Mouse (Mus musculus) retina, postnatal 7 days (tissue): ENCODE data around the gene Nuak2.

Source experiments
- DNase-seq: peaks from one replicate; pipeline ENCODE4 v3.0.0-alpha.2; 2012; ENCODE audit warnings: low read depth, low spot score

The Nuak2 gene

DNA sequence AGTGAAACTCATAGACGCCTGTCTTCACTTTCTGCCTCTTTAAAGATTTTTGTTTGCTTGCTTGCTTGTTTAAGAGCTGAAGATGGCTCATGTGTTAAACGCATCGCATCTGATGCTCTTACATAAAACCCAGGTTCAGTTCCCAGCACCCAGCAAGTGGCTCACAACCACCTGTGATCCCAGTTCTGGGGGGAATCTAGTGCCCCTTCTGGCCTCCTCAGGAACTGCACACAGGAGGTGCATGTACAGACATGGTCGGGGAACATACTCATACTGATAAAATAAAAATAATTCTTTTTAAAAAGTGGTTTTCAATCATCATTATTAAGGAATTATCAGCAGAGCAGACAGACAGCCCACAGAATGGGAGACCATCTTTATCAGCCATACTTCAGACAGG lies 35.1 kb downstream of the Nuak2 start:
- no peak for DNase-seq

DNA sequence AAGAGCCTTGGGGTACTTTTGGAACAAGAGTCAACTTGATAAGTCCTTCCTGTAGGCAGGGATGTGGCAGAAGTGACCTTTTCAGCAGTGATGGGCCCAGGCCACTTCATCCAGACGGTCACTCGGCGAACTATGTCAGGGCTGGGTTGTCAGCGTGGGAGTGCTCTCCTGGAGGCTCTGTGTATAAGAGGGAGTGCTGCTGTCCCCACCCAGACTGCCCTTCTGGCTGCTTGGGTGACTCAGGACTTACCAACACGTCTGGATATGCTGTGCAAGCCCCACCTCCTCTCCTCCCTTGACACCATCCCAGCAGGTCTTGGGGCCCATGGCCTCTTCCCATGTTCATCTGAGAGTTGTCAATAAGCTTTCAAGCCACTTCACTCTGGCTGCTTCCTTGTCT lies 37.5 kb downstream of the Nuak2 start:
- no peak for DNase-seq

DNA sequence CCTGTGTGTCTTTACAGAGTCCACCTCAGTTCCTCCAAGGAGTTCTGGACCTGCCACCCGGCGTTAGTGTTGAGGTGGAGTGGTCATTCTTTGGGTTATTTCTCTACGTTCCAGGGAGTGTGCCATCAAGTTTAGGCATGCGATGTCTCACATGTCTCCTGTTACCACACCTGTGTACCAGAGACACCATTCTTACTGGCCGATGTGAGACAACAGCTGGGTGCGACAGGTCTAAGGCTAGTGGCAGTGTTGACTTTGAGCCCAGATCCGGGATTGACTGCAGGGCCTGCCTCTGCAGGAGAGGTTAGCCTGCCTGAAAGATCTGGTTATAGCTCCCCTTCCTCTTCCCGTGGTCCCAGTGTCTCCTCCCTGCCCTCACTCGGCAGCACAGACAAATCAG lies 38.3 kb downstream of the Nuak2 start:
- no peak for DNase-seq

DNA sequence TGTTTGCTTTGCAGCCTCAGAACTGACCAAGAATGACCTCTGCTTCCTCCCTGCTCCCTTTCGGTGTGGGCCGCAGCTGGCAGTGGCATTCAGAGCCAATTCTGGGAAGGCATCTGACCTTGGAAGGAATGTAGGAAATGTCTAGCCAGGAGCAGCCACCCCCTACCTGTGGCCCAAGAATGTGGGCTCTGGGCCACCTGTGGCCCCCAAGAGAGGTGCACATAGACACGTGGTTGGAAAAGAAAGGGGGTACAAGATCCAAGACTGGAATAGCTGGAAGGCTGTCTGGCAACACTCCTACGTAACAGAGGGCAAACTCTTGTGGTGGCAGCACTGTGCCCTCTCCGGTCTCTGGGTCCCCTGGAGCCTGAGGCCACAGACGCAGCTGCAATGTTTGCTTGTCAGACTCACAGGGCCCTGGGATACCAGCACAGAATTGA lies 39.3 kb downstream of the Nuak2 start:
- DNase-seq: no peak

DNA sequence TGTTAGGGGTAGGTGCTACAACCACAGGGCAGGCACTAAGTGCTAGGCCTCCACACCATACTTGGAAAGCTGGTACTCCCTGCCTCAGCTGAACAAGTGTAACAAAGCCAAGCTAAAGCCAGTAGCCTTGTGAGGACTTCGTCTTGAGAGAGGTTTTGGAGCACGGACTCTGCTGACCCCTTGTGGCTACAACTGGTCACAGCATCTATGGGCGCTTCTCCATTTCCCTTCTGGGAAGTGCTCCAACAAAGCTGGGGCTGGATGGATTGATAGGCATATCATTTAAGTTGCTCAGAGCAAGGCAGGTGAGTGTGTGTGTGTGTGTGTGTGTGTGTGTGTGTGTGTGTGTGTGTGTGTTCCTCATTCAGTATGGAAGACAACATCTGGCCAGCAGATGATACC lies 39.9 kb downstream of the Nuak2 start:
- DNase-seq: peak; percentile 84

DNA sequence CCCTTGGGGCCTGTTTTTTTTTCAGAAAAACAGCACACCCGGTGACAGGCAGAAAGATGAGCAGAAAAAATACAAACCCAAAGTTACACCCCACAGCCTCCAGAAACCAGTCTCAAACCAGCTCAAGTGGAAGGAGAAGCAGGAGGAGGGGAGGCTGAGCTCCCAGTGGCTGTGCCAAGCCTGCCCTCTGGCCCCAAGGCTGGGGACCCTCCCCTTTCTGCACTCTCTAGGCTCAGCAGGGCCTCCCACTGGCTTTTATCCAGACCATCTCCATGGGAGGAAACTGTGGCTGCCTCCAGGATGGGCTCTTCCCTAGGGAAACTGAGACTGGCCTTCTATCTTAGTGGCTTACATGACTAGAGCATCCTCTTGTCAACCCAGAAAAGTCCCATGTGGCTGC lies 40.9 kb downstream of the Nuak2 start:
- DNase-seq: no peak

DNA sequence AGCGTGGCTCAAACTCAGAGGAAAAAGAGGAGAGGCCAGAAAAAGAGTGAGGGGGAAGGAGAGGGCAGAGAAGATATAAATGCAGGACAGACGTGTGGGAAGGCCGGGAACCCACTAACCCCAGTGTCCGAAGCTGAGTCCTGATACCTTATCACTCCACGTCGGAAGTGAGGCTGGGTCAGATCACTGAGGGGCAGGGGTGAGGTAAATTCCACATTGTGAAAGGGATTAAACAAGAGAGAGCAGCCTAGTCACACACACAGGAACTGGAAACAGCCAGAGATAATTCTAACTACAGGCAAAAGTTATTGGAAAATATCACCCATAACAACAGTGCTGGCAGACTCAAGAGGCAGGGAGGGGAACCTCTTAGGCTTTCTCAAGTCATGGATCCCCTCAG lies 46.0 kb downstream of the Nuak2 start:
- no peak for DNase-seq

DNA sequence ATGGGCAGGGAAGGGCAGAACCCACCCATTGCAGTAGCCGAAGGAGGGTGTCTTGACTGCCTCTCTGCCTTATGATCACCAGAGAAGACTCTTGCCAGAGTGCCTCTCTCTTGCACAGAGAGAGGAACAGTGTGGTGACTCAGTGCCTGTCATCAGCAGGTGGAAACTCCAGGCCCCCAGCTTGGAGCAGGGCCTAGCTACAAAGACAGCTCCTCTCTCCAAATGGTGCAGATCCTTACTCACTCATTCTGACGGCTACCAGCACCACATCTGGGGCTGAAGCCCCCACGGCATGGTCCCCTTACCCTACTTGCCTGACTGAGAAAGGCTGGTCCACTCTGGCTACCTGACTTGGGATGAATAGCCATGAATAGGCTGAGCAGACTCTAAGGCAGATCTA lies 48.5 kb downstream of the Nuak2 start:
- no peak for DNase-seq

DNA sequence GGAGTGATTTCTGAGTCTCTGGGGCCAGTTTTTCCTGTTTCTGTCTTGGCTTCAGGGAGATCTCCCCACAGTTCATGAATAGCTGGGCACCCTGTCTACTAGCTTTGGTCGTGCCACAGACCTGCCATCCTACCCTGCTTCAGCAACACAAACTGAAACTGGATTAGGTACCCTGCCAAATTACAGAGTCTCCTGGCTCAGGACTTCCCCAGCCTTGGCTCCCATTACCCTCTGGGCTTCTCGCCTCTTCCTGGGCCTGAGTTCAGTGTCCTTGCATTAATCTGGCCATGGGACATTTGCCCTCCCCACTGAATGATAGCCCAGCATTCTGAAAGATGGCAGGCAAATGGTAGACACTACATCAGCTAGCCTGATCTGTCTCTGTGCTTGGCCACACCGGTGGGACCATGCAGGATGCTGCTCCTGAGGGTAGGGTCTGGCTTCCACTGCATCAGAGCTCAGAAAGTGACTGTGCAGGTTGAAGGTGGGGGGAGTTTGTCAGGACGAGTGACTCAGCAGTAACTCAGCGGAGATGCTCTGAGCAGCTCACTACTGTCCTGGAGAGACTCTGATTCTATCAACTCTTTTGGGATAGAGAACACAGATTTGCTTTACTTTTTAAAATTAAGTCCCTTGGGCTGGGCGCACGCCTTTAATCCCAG lies 49.1 kb downstream of the Nuak2 start:
- no peak for DNase-seq

DNA sequence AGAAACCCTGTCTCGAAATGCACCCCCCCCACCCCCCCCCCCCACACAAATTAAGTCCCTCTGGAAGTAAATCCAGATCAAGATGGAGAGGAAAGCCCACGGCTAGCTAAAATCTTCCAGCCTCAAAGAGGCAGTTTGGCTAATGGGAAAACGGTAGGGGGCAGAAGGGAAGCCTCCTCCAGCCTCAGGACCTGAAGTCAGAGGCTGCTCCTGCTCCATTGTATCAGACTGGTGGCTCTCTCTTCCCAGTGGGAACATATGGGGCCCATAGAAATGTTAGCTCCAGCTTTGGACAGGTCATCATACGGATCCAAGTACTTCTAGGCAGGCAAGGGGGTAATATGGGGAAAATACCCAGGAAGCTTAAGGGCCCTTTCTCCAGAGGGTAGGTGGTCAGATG lies 49.7 kb downstream of the Nuak2 start:
- DNase-seq: no peak

DNA sequence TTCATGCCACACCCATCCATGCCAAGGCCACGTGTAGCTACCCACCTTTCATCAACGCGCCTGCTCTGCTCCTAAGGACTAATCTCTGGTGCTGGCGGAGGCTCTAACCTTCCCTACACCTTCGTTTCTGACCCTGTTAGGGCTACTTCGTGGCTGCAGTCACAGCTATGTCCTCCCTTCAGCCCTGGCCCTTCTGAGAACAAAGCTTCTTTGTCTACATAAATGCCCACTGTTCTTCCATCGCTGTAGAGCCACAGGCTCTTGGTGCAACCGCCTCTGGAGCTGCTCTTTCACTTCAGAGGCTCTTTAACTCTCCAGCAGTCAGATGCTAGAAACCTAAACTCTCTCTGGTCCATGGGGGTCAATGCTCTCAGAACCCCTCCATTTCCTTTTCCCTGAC lies 50.3 kb downstream of the Nuak2 start:
- DNase-seq: no peak

DNA sequence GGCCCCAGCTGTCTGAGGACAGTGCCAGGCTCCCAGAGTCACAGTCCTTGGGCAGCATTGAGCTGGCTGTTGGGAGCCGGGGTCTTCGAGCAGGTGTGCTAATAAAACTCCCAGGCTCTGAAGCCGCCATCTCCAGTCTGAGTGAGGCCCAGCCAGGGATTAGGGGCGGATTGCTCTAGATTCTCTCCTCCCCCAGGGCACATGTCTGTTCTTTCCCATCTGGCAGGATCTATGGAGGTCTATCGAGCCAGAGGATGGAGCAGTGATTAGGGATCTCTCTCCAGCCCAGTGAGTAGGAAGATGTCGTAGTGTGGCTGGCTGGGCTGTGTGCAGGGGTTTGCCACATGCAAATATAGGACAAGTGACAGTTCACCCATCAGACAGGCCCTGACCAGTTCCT lies 51.0 kb downstream of the Nuak2 start:
- peak; percentile 67 for DNase-seq

DNA sequence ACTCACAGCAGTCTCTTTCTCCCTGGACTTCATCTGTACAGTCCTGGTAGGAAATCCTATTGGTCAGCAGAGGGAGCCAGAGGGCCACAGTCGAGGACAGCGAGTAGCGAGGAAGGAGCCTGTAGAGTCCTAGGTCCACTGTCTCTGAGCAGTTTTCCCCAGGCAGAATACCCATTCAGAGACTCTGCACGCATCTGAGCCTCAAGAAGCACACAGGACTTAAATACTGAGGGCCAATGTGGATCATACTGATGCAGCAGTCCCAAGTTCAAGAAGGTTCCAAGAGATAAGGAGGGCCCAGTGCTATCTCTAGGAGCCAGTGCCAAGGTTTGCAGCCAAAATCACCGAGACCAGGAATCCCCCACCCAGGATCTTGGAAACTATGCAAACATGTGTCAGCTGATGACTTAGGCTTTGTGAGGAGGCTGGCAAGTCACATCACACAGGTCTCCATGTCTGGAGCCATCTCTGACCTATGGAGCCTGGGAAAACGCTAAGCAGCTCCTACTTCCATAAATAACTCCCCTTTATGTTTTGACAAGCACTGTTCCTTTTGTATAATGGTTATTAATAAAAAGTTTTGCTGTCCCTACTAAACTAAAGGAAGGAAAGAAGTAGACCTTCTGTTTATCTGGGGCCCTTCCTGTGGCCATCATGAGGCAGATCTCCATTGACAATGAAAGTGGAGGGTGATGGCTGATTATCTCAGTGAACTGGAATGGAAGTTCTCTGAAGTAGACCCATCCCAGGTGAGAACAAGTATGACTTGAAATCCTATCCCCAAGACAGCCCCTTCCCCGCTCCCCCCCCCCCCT lies 52.0 kb downstream of the Nuak2 start:
- peak; percentile 87 for DNase-seq

DNA sequence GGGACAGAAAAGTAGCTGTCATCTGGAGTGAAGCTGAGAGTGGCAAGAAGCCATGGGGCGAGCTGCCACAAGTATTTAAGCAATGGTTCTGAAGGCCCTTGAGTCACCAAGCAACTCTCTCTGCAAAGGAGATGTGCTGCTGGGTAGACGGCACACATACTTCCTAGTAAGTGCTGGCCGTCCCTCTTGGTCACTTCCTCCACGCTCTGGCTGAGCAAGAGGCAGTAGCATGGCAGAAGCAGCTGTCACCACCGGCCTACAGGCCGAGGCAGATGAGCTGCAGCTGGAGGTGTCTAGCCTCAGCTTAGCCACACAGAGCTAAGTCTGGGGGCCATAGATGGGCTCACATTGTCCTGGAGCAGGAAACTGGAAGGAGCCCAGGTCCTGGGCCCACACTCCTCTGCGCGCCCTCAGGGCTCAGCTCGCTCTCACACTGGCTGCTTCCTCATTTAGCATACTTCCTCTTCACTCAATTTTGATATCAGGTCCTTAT lies 54.8 kb downstream of the Nuak2 start:
- no peak for DNase-seq

DNA sequence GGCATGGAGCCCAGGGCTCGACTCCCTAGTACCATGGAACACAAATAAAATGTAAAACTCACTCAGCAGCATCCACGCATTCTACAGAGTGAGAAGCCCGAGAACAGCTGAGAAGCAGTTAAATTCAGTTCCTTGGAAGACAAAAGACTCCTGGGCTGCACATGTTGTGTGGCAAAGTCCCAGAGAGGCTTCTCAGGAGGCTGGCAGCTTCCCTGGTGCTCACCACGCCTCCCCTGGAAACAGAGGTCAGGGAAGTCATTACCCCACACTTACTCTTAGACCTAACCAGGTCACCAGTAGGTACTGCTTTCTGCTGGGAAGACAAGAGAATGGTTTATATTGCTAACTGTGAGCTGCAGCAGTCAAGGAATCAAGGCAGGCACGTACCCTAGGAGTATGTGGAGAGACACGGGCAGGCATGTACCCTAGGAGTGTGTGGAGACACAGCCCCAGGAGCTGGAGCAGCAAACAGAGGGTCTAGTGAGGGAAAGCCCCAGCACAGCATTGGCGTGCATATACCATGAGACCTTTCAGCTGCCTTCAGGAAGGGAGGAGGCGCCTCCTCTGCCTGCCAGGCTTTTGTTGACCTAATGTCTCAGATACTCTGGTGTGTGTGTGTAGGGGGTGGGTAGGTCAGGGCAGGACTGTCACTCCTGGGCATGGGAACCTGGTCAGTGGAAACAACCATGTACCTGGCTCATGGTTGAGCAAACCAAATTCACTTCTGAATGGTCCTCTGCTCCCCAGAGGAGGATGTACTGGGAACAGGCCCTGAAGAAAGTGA lies 55.6 kb downstream of the Nuak2 start:
- no peak for DNase-seq

DNA sequence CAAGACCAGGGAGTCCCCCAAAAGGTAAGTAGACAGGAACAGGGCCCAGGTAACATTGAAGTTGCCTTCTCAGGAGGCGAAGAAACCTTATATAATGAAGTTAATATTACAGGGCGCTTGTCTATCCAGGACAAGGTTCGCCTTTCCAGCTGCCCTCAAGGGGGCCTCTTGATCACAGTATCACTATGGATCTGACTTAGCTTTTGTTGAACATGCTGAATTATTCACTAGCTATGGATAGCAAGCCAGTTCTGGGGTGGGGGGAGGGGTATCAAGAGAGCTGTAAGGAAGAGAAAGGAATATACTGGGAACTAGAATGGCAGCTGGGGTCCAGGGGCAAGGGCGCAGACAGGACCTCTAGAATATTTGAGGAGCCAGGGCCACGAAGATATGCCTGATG lies 56.4 kb downstream of the Nuak2 start:
- no peak for DNase-seq

DNA sequence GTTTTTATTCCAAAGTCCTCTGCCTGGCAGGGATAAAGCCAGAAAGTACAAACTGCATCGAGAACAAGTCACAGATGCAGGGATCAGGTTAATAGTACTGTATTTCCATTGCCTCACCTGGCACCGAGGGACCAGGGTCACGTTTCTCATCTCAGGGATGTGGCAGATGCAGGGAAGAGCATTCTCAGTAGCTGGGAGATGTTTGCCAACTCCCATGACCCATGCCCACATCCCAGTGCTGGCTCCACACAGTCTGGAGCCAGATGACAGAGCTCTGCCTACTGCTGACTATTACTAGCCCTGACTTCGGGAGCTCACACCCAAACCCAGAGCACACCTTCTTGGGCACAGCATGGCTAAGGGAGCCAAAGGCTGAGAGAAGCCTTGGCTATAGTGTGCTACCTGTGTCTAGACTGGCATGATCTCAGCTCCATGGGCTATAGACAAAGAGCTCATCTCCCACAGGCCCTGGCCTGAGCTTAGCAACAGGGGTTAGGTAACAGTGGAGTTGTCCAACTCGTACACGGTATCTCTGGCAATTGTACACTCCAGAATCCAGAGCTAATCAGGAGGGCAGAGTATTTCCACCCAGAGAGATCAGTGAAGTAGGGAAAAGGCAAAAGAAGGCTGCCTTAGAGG lies 57.1 kb downstream of the Nuak2 start:
- no peak for DNase-seq

DNA sequence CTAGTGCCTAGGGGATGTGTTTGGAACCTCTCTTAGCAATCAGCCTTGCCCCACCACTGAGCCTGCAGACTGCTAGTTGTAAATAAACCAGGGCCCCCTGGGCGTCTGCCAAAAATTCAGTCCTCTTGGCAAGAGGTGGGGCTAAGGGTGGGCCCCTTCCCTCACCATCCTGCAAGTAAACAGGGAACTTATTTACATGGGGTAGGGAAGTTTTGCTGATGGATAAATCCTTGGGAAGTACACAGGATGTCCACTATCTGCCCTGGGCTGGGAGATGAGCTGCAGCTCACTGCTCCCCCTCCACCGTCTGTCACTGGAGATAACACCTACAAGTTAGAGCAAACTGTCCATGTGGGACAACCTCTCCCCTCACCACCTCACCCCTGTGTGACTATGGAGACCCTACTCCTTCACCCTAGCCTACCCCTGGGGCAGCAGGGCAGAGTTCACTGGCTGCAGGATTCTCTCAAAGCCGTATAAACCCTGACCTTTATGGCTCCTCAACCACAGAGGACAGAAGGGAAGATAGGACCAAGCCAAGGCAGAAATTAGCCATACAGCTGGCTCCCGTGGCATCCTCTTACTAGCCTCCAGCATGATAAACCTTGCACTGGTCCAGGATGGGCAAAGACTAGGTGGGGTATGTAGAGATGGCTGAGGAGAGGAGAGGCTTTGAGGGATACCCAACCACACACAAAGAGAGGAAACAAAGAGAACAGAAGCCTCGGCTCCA lies 58.4 kb downstream of the Nuak2 start:
- DNase-seq: no peak

DNA sequence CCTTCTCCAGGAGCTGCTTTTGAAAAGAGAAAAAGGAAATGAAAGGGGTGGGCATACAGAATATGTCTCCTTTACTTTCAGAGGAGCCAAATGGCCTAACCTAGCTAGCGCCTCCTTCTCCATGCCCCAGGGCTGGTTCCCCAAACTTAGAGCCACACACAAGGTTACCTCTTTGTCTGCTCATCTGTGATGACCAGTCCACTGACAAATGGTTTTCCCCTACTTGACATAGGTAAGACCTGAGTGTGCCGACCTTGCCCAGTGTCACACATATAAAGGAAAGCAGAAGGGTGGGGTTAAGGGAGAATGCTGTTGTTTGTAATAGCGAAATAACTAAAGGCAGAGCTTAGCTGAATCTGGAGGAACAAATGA lies 58.9 kb downstream of the Nuak2 start:
- no peak for DNase-seq

DNA sequence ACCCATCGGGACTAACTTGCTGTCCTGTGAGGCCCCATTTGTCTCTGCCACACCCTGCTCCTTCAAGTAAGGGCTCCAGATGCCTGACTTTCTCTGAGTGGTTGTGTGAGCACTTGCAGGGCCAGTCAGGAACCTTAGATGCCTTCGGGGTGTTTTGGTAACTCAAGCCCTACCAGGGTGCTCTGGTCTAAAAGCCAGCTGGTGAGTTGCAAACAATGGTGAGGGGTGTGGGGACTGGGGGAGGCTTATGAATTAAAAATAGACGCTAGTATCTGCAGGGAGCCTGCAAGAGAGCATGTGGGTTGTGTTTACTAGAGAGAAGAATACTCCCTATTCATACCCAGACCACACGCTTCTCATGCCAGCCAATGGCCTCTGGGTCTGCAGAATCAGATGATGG lies 59.3 kb downstream of the Nuak2 start:
- no peak for DNase-seq
